Mouse (Mus musculus) intestine, embryonic 14.5 days (tissue): ENCODE data around the gene 4933402N03Rik. TPM values are rescaled to one million over a fixed set of nuclear protein-coding genes. Genes with fewer than 3 reads are reported as not detected.

Experiments
- ATAC-seq: fragments of 200-750 bp; cut with Nextera tagmentation; replicated peaks from 2 replicates; pipeline ENCODE4 v1.8.0; 2017; ENCODE audit warnings: low read depth, moderate number of reproducible peaks, moderate TSS enrichment, moderate library complexity; ENCODE audit not compliant: low FRiP score, low TSS enrichment
- DNase-seq: peaks from one replicate; pipeline ENCODE4 v3.0.0-alpha.2; 2018; ENCODE audit warnings: low spot score
- H3K27ac ChIP-seq: fragments of 300-500 bp; sonication (generic); 2 replicates; pipeline ENCODE4 v1.5.1; 2014; ENCODE audit warnings: low read depth, mild to moderate bottlenecking, control low read depth
- H3K27me3 ChIP-seq: fragments of 300-500 bp; sonication (generic); replicated peaks from 2 replicates; pipeline ENCODE4 v1.6.1; 2014; ENCODE audit warnings: low read length, control low read depth; ENCODE audit not compliant: control insufficient read depth, insufficient read depth
- H3K36me3 ChIP-seq: fragments of 300-500 bp; sonication (generic); 2 replicates; pipeline ENCODE4 v1.6.1; 2014; ENCODE audit warnings: low read length, control low read depth; ENCODE audit not compliant: control insufficient read depth, insufficient read depth
- H3K4me1 ChIP-seq: fragments of 300-500 bp; sonication (generic); replicated peaks from 2 replicates; pipeline ENCODE4 v1.6.1; 2014; ENCODE audit warnings: low read length, control low read depth, mixed read lengths; ENCODE audit not compliant: control insufficient read depth, insufficient read depth
- H3K4me2 ChIP-seq: fragments of 300-500 bp; sonication (generic); 2 replicates; pipeline ENCODE4 v1.6.1; 2014; ENCODE audit warnings: low read length
- H3K4me3 ChIP-seq: fragments of 300-500 bp; sonication (generic); 2 replicates; pipeline ENCODE4 v1.5.1; 2014; ENCODE audit warnings: low read depth, low read length, control low read depth, mixed read lengths
- H3K9ac ChIP-seq: fragments of 300-500 bp; sonication (generic); 2 replicates; pipeline ENCODE4 v1.6.1; 2014; ENCODE audit warnings: mild to moderate bottlenecking, low read length
- H3K9me3 ChIP-seq: fragments of 300-500 bp; sonication (generic); 2 replicates; pipeline ENCODE4 v1.6.1; 2016; ENCODE audit warnings: low read length, control low read depth; ENCODE audit not compliant: control insufficient read depth
- WGBS: fragments of 180-500 bp; shearing (Covaris S2); extraction: QIAGEN DNeasy Blood & Tissue Kit; methylation state at CpG from one replicate; pipeline ENCODE4 v1.1.7; 2014; 5-methylcytosine and 5-hydroxymethylcytosine counted together
- polyA plus RNA-seq: library from polyadenylated mRNA; unstranded; fragments of >200 nt; fragmentation: Nextera tagmentation; extraction: Ambion mirVana; gene quantifications from 2 replicates; pipeline ENCODE4 v1.2.1, GENCODE M21; 2014

The 4933402N03Rik gene
- polyA plus RNA-seq, 1 experiment from 2014 or later = not detected

- DNase-seq = no peak
- Histone ChIP-seq H3K27ac (no peak overlapping the region), H3K4me3 (no peak overlapping the region), H3K9ac (no peak overlapping the region), H3K4me2 (no peak overlapping the region), H3K4me1 (no peaks in the 10 kb centered on the region), H3K36me3 (no peaks in the 10 kb centered on the region), H3K9me3 (no peaks in the 10 kb centered on the region), H3K27me3 (no peaks in the 10 kb centered on the region)
- 80% methylated on average over 5 of the region's 5 CpGs for WGBS
- no peak for ATAC-seq
Observed at GRCm38 (mm10) chr7:131153044-131153443, 6.9 kb upstream of the 4933402N03Rik start.

GRCm38 (mm10) chr7:131150179-131150578 lies 4.1 kb upstream of the 4933402N03Rik start:
- no peak overlapping the region for H3K9ac ChIP-seq
- no peak for ATAC-seq
- H3K4me2 ChIP-seq = no peak overlapping the region
- no peaks in the 10 kb centered on the region for H3K27me3 ChIP-seq
- no peaks in the 10 kb centered on the region for H3K9me3 ChIP-seq
- no peak overlapping the region for H3K27ac ChIP-seq
- DNase-seq = no peak
- 74% methylated on average over 3 of the region's 3 CpGs for WGBS
- H3K36me3 ChIP-seq = no peaks in the 10 kb centered on the region
- H3K4me1 ChIP-seq = no peaks in the 10 kb centered on the region
- no peak overlapping the region for H3K4me3 ChIP-seq

GRCm38 (mm10) chr7:131133181-131133580 lies 12.9 kb downstream of the 4933402N03Rik start:
- no peaks in the 10 kb centered on the region for H3K4me1 ChIP-seq
- H3K9me3 ChIP-seq = no peaks in the 10 kb centered on the region
- no peak overlapping the region for H3K9ac ChIP-seq
- H3K27me3 ChIP-seq = no peaks in the 10 kb centered on the region
- H3K4me2 ChIP-seq = no peak overlapping the region
- H3K27ac ChIP-seq = no peak overlapping the region
- DNase-seq = no peak
- 77% methylated on average over 3 of the region's 3 CpGs for WGBS
- H3K4me3 ChIP-seq = no peak overlapping the region
- no peaks in the 10 kb centered on the region for H3K36me3 ChIP-seq
- ATAC-seq = no peak

GRCm38 (mm10) chr7:131130021-131130420 lies 16.1 kb downstream of the 4933402N03Rik start:
- no peak overlapping the region for H3K9ac ChIP-seq
- 63% methylated on average over 12 of the region's 12 CpGs for WGBS
- no peak overlapping the region for H3K4me2 ChIP-seq
- DNase-seq (no peak), ATAC-seq (no peak)
- H3K27me3 ChIP-seq = no peaks in the 10 kb centered on the region
- no peak overlapping the region for H3K4me3 ChIP-seq
- H3K27ac ChIP-seq = no peak overlapping the region
- H3K4me1 ChIP-seq = no peaks in the 10 kb centered on the region
- no peaks in the 10 kb centered on the region for H3K9me3 ChIP-seq
- no peaks in the 10 kb centered on the region for H3K36me3 ChIP-seq

- 84% methylated on average over 2 of the region's 2 CpGs for WGBS
- no peak overlapping the region for H3K27ac ChIP-seq
- no peak for ATAC-seq
- H3K36me3 ChIP-seq = no peaks in the 10 kb centered on the region
- no peak for DNase-seq
- H3K9ac ChIP-seq = no peak overlapping the region
- H3K9me3 ChIP-seq = no peaks in the 10 kb centered on the region
- H3K4me1 ChIP-seq = no peaks in the 10 kb centered on the region
- no peaks in the 10 kb centered on the region for H3K27me3 ChIP-seq
- no peak overlapping the region for H3K4me2 ChIP-seq
- H3K4me3 ChIP-seq = no peak overlapping the region
Observed at GRCm38 (mm10) chr7:131122210-131122807, 23.8 kb downstream of the 4933402N03Rik start.

- no peaks in the 10 kb centered on the region for H3K36me3 ChIP-seq
- H3K27me3 ChIP-seq = no peaks in the 10 kb centered on the region
- no peak for DNase-seq
- no peaks in the 10 kb centered on the region for H3K4me1 ChIP-seq
- no peak overlapping the region for H3K9ac ChIP-seq
- H3K4me3 ChIP-seq = no peak overlapping the region
- no peak overlapping the region for H3K4me2 ChIP-seq
- H3K27ac ChIP-seq = no peak overlapping the region
- H3K9me3 ChIP-seq = no peaks in the 10 kb centered on the region
- WGBS = 64% methylated on average over 2 of the region's 2 CpGs
- ATAC-seq = no peak
Observed at GRCm38 (mm10) chr7:131114434-131114833, 31.7 kb downstream of the 4933402N03Rik start.

GRCm38 (mm10) chr7:131113676-131114075 lies 32.4 kb downstream of the 4933402N03Rik start:
- Histone ChIP-seq H3K9me3 (no peaks in the 10 kb centered on the region), H3K4me1 (no peaks in the 10 kb centered on the region), H3K9ac (no peak overlapping the region), H3K4me3 (no peak overlapping the region), H3K27me3 (no peaks in the 10 kb centered on the region), H3K27ac (no peak overlapping the region), H3K4me2 (no peak overlapping the region), H3K36me3 (no peaks in the 10 kb centered on the region)
- DNase-seq (peak; percentile 52), ATAC-seq (no peak)
- WGBS = 38% methylated on average over 6 of the region's 6 CpGs

- Histone ChIP-seq H3K36me3 (no peaks in the 10 kb centered on the region), H3K4me2 (no peak overlapping the region), H3K27ac (no peak overlapping the region), H3K9ac (no peak overlapping the region), H3K27me3 (no peaks in the 10 kb centered on the region), H3K9me3 (no peaks in the 10 kb centered on the region), H3K4me3 (no peak overlapping the region), H3K4me1 (no peaks in the 10 kb centered on the region)
- DNase-seq = peak; percentile 79
- no peak for ATAC-seq
- WGBS = 24% methylated on average over 3 of the region's 3 CpGs
Observed at GRCm38 (mm10) chr7:131112486-131112885, 33.6 kb downstream of the 4933402N03Rik start.
